8 mouse cellular contexts compared by ENCODE assay signal in genomic region chr6:97506141-97506650, GRCm38 (mm10).
DNase-seq lines count a peak whose midpoint lies in the region; ATAC-seq lines count a peak whose summit lies in the region.

No protein-coding gene starts in this region.

- H3K36me3 ChIP-seq in midbrain, embryonic 16.5 days (ENCODE audit: control insufficient read depth, insufficient read depth, low read length), result no peaks in the 10 kb centered on the region

- H3K4me2 ChIP-seq in midbrain, embryonic 16.5 days (ENCODE audit: low read length), result no peak overlapping the region

- H3K9ac ChIP-seq in midbrain, embryonic 16.5 days (ENCODE audit: low read depth, low read length), result no peak overlapping the region

- no peaks in the 10 kb centered on the region for H3K9me3 ChIP-seq in midbrain, embryonic 16.5 days (replicated peaks; ENCODE audit: control insufficient read depth, low read length, poor library complexity, severe bottlenecking)

- H3K4me1 ChIP-seq in midbrain, embryonic 16.5 days (ENCODE audit: control insufficient read depth, insufficient read depth, low read length), result no peaks in the 10 kb centered on the region

- H3K27ac ChIP-seq in midbrain, embryonic 16.5 days (ENCODE audit: low read length), result no peak overlapping the region

- DNase-seq in adrenal gland, adult (ENCODE audit: inconsistent age in 2 of 2, low spot score in 1 of 2), result peak; percentile 46 to 87
- DNase-seq in adrenal gland, postnatal 4 days (ENCODE audit: low spot score in 2 of 2), result no peak
- DNase-seq in adrenal gland, postnatal 10 days, result peak; percentile 83
- DNase-seq in frontal cortex, postnatal 14 days (ENCODE audit: low spot score in 2 of 2), result peak; percentile 46 to 55
- peak; percentile 76 to 78 for DNase-seq in heart, postnatal 36 days
- peak; percentile 69 to 73 for DNase-seq in layer of hippocampus, postnatal 36 days
- peak; percentile 26 to 84 for DNase-seq in urinary bladder, postnatal 36 days (ENCODE audit: low spot score in 2 of 2)

- peak; percentile 86 for ATAC-seq in midbrain, embryonic 16.5 days

- intact Hi-C loops in heart, postnatal 36 days (cut with DNase I), result loop anchor here (2.0 to 5.0 kb wide), 2 partner anchors 15 to 44 kb away; no protein-coding TSS in a partner anchor

- 52% methylated on average over 15 of the region's 15 CpGs for WGBS in midbrain, embryonic 16.5 days

- H3K27me3 ChIP-seq in midbrain, embryonic 16.5 days (ENCODE audit: control insufficient read depth, insufficient read depth, low read depth, low read length), result no peaks in the 10 kb centered on the region

- no peak overlapping the region for H3K4me3 ChIP-seq in midbrain, embryonic 16.5 days (ENCODE audit: low read depth, low read length)

Comparison
In these comparisons a context has a peak if more than half of its experiments do, and no peak if none do; other contexts are left out.
1. DNase-seq: peak in adrenal gland, adult (2 of 2), adrenal gland, postnatal 10 days (single experiment), frontal cortex, postnatal 14 days (2 of 2), heart, postnatal 36 days (2 of 2), layer of hippocampus, postnatal 36 days (2 of 2) and urinary bladder, postnatal 36 days (2 of 2); none in adrenal gland, postnatal 4 days (0 of 2).